8 mouse cellular contexts compared by ENCODE assay signal in genomic region chr8:72303633-72304032, GRCm38 (mm10). TPM values are rescaled to one million over a fixed set of nuclear protein-coding genes. Genes with fewer than 3 reads are reported as not detected.
DNase-seq lines count a peak whose midpoint lies in the region; ATAC-seq and TF ChIP-seq lines count a peak whose summit lies in the region.

No protein-coding gene starts in this region.

- no peak overlapping the region for H3K27ac ChIP-seq in midbrain, postnatal 0 days (ENCODE audit: low read depth, low read length)
- no peak overlapping the region for H3K27ac ChIP-seq in midbrain, embryonic 15.5 days
- H3K27ac ChIP-seq in bone marrow, adult 2 months (ENCODE audit: control insufficient read depth, insufficient read depth, low read depth, low read length, poor library complexity): peak overlapping the region; percentile 38
- H3K27ac ChIP-seq in lung, embryonic 15.5 days: peak overlapping the region; percentile 55; the same call in 1 of the 2 replicates

- H3K9me3 ChIP-seq in midbrain, postnatal 0 days (ENCODE audit: low read length): no peaks in the 10 kb centered on the region
- no peaks in the 10 kb centered on the region for H3K9me3 ChIP-seq in midbrain, embryonic 15.5 days
- no peaks in the 10 kb centered on the region for H3K9me3 ChIP-seq in lung, embryonic 15.5 days

- intact Hi-C loops in heart, postnatal 14 days (cut with DNase I): loop anchor here (5.0 kb wide), 1 partner anchor 36 kb away; no protein-coding TSS in a partner anchor

- no peak overlapping the region for H3K4me2 ChIP-seq in midbrain, postnatal 0 days (ENCODE audit: low read depth, low read length, poor library complexity, severe bottlenecking)
- H3K4me2 ChIP-seq in midbrain, embryonic 15.5 days: no peak overlapping the region
- H3K4me2 ChIP-seq in lung, embryonic 15.5 days: peak overlapping the region; percentile 19

- TF ChIP-seq POLR2A in bone marrow, adult 2 months (IDR thresholded peaks at IDR 0.05; ENCODE audit: borderline replicate concordance, control insufficient read depth, low read depth, low read length): 0 out of 2 replicates have a peak, but pooled peaks have one; percentile 24

- TF ChIP-seq CTCF in midbrain, postnatal 0 days (IDR thresholded peaks at IDR 0.05): peak; percentile 1; the same call in 1 of the 2 replicates
- TF ChIP-seq CTCF in bone marrow, adult 2 months (IDR thresholded peaks at IDR 0.05; ENCODE audit: control insufficient read depth, insufficient read depth, low read length): no peak

- H3K9ac ChIP-seq in midbrain, postnatal 0 days (replicated peaks; ENCODE audit: low read length, poor library complexity, severe bottlenecking): no peak overlapping the region
- no peak overlapping the region for H3K9ac ChIP-seq in midbrain, embryonic 15.5 days
- no peak overlapping the region for H3K9ac ChIP-seq in lung, embryonic 15.5 days

- 67% methylated on average over 8 of the region's 8 CpGs for WGBS in midbrain, postnatal 0 days
- WGBS in midbrain, embryonic 15.5 days: 67% methylated on average over 8 of the region's 8 CpGs
- under 1% methylated on average over 8 of the region's 8 CpGs for WGBS in bone marrow, adult 2 months
- 25% methylated on average over 8 of the region's 8 CpGs for WGBS in lung, embryonic 15.5 days

- H3K27me3 ChIP-seq in midbrain, postnatal 0 days (ENCODE audit: insufficient read depth, low read length): no peaks in the 10 kb centered on the region
- H3K27me3 ChIP-seq in midbrain, embryonic 15.5 days (replicated peaks): no peaks in the 10 kb centered on the region
- H3K27me3 ChIP-seq in lung, embryonic 15.5 days: no peaks in the 10 kb centered on the region

- ATAC-seq in midbrain, postnatal 0 days (ENCODE audit: low FRiP score): no peak
- ATAC-seq in midbrain, embryonic 15.5 days (replicated peaks): no peak
- peak; percentile 85 for ATAC-seq in lung, embryonic 15.5 days (ENCODE audit: borderline replicate concordance, extremely low read depth, low FRiP score, low TSS enrichment)

- DNase-seq in midbrain, postnatal 0 days (ENCODE audit: low spot score): no peak
- DNase-seq in heart, postnatal 14 days: peak; percentile 72 to 80
- peak; percentile 38 for DNase-seq in thymus, postnatal 14 days
- DNase-seq in MN1 (ENCODE audit: low spot score): no peak
- DNase-seq in yolk sac, embryonic 10.5 days (ENCODE audit: low spot score): no peak

- H3K4me1 ChIP-seq in midbrain, postnatal 0 days (ENCODE audit: insufficient read depth, low read length): no peaks in the 10 kb centered on the region
- no peaks in the 10 kb centered on the region for H3K4me1 ChIP-seq in midbrain, embryonic 15.5 days
- H3K4me1 ChIP-seq in bone marrow, adult 2 months (ENCODE audit: control insufficient read depth, insufficient read depth, low read length): no peaks in the 10 kb centered on the region; the same call in none of the 2 replicates
- peaks cover 15% of the 10 kb centered on the region for H3K4me1 ChIP-seq in lung, embryonic 15.5 days

- no peak overlapping the region for H3K4me3 ChIP-seq in midbrain, postnatal 0 days (ENCODE audit: low read depth, low read length)
- H3K4me3 ChIP-seq in midbrain, embryonic 15.5 days: no peak overlapping the region
- H3K4me3 ChIP-seq in bone marrow, adult 2 months (replicated peaks; ENCODE audit: control insufficient read depth, low read depth, low read length): peak overlapping the region; percentile 41
- 0 out of 2 replicates have a peak overlapping the region, but pooled peaks have one; percentile 13 for H3K4me3 ChIP-seq in lung, embryonic 15.5 days

- H3K36me3 ChIP-seq in midbrain, postnatal 0 days (ENCODE audit: insufficient read depth, low read length): no peaks in the 10 kb centered on the region
- no peaks in the 10 kb centered on the region for H3K36me3 ChIP-seq in midbrain, embryonic 15.5 days (replicated peaks)
- no peaks in the 10 kb centered on the region for H3K36me3 ChIP-seq in lung, embryonic 15.5 days

RNA-seq across cellular contexts. Expression of gene Gm10282, which starts 1.4 kb away (rescaled TPM):
- 2.4 and 3.9 TPM in 2 replicates for total RNA-seq in midbrain, postnatal 0 days (2014; rRNA removed)
- 9.0 and 10.2 TPM in 2 replicates for polyA plus RNA-seq in midbrain, postnatal 0 days (2015; fragmentation: Nextera tagmentation; extraction: Ambion mirVana)
- 9.0 and 11.9 TPM in 2 replicates for polyA plus RNA-seq in midbrain, embryonic 15.5 days (2015; fragmentation: Nextera tagmentation; extraction: Ambion mirVana)
- 514 and 1,002 TPM in 2 replicates for polyA plus RNA-seq in bone marrow, adult 2 months (2011; ENCODE audit: insufficient read depth, insufficient read length, low replicate concordance, missing spikeins)
- total RNA-seq in heart, postnatal 14 days (2021): 1 to 10 TPM; 9.7 TPM
- polyA plus RNA-seq in lung, embryonic 15.5 days (2015; fragmentation: Nextera tagmentation; extraction: Ambion mirVana): 33.1 and 33.8 TPM in 2 replicates

RNA-seq across cellular contexts. Expression of gene Klf2, which starts 15.2 kb away (rescaled TPM):
- 5.3 and 7.8 TPM in 2 replicates for total RNA-seq in midbrain, postnatal 0 days (2014; rRNA removed)
- 9.8 and 10.5 TPM in 2 replicates for polyA plus RNA-seq in midbrain, postnatal 0 days (2015; fragmentation: Nextera tagmentation; extraction: Ambion mirVana)
- polyA plus RNA-seq in midbrain, embryonic 15.5 days (2015; fragmentation: Nextera tagmentation; extraction: Ambion mirVana): 4.7 and 5.4 TPM in 2 replicates
- 123 and 179 TPM in 2 replicates for polyA plus RNA-seq in bone marrow, adult 2 months (2011; ENCODE audit: insufficient read depth, insufficient read length, low replicate concordance, missing spikeins)
- 100 to 1,000 TPM; 113 to 115 TPM for total RNA-seq in heart, postnatal 14 days (2021)
- polyA plus RNA-seq in lung, embryonic 15.5 days (2015; fragmentation: Nextera tagmentation; extraction: Ambion mirVana): 13.3 and 14.0 TPM in 2 replicates

Comparison
In these comparisons a context has a peak if more than half of its experiments do, and no peak if none do; other contexts are left out.
1. DNase-seq: peak in heart, postnatal 14 days (2 of 2) and thymus, postnatal 14 days (single experiment); none in midbrain, postnatal 0 days (single experiment), MN1 (single experiment) and yolk sac, embryonic 10.5 days (single experiment).
2. H3K27ac ChIP-seq: peak in bone marrow, adult 2 months (single experiment) and lung, embryonic 15.5 days (single experiment); none in midbrain, postnatal 0 days (single experiment) and midbrain, embryonic 15.5 days (single experiment).
3. H3K4me3 ChIP-seq: peak in bone marrow, adult 2 months (single experiment) and lung, embryonic 15.5 days (single experiment); none in midbrain, postnatal 0 days (single experiment) and midbrain, embryonic 15.5 days (single experiment).
4. RNA of gene Gm10282, which starts 1.4 kb away (polyA plus RNA-seq): 514 to 1,002 TPM in bone marrow, adult 2 months; 33.1 to 33.8 TPM in lung, embryonic 15.5 days, 9.0 to 11.9 TPM in midbrain, embryonic 15.5 days and 9.0 to 10.2 TPM in midbrain, postnatal 0 days; every median in the first group is over 10 times any median in the second.